Mouse (Mus musculus) lung, adult 2 months (tissue): ENCODE data around the gene Spop.

Experiments
- CTCF ChIP-seq: fragments of 200-500 bp; IDR thresholded peaks from 2 replicates; pipeline ENCODE4 v1.5.1; 2011; ENCODE audit warnings: mild to moderate bottlenecking, low read length, control low read depth; ENCODE audit not compliant: insufficient read depth
- POLR2A ChIP-seq: fragments of 200-500 bp; IDR thresholded peaks from 2 replicates; pipeline ENCODE4 v1.6.1; 2011; ENCODE audit warnings: low read depth, mild to moderate bottlenecking, control low read depth, low read length, borderline replicate concordance; ENCODE audit errors: extremely low read depth

GRCm38 (mm10) chr11:95391201-95391600, 22.7 kb upstream of the Spop start:
- TF ChIP-seq POLR2A: no peak
- no peak for TF ChIP-seq CTCF
